Mouse (Mus musculus): ENCODE measurements at regions not wholly inside any gene's neighbourhood (a gene's known extent, or its start where the extent isn't known, plus 50 kb on each side); places are given as distances from the start of the nearest gene placed in this dataset.

- no peak for DNase-seq (ENCODE audit: extremely low spot score in 1 of 2, low spot score in 1 of 2)
Measured at GRCm38 (mm10) chr14:76918091-76918490, 118.5 kb upstream of the Ccdc122 start.

GRCm38 (mm10) chr14:76917139-76917929, 119.2 kb upstream of the Ccdc122 start:
- DNase-seq (ENCODE audit: extremely low spot score in 1 of 2, low spot score in 1 of 2) = no peak

GRCm38 (mm10) chr14:76913850-76914249, 122.7 kb upstream of the Ccdc122 start:
- DNase-seq (ENCODE audit: extremely low spot score in 1 of 2, low spot score in 1 of 2) = no peak

- DNase-seq (ENCODE audit: extremely low spot score in 1 of 2, low spot score in 1 of 2) = no peak
Measured at GRCm38 (mm10) chr14:76912301-76913001, 124.1 kb upstream of the Ccdc122 start.

GRCm38 (mm10) chr14:76911271-76911670, 125.3 kb upstream of the Ccdc122 start:
- no peak for DNase-seq (ENCODE audit: extremely low spot score in 1 of 2, low spot score in 1 of 2)

- no peak for DNase-seq (ENCODE audit: extremely low spot score in 1 of 2, low spot score in 1 of 2)
Measured at GRCm38 (mm10) chr14:76910186-76910585, 126.4 kb upstream of the Ccdc122 start.

GRCm38 (mm10) chr14:76907941-76908340, 128.6 kb upstream of the Ccdc122 start:
- DNase-seq (ENCODE audit: extremely low spot score in 1 of 2, low spot score in 1 of 2) = no peak

- no peak for DNase-seq (ENCODE audit: extremely low spot score in 1 of 2, low spot score in 1 of 2)
Measured at GRCm38 (mm10) chr14:76902962-76903757, 133.4 kb upstream of the Ccdc122 start.

GRCm38 (mm10) chr14:76901490-76901889, 135.1 kb upstream of the Ccdc122 start:
- no peak for DNase-seq (ENCODE audit: extremely low spot score in 1 of 2, low spot score in 1 of 2)

GRCm38 (mm10) chr14:76899331-76899730, 137.2 kb upstream of the Ccdc122 start:
- no peak for DNase-seq (ENCODE audit: extremely low spot score in 1 of 2, low spot score in 1 of 2)

GRCm38 (mm10) chr14:76887708-76888107, 148.9 kb upstream of the Ccdc122 start:
- no peak for DNase-seq (ENCODE audit: extremely low spot score in 1 of 2, low spot score in 1 of 2)

- DNase-seq (ENCODE audit: extremely low spot score in 1 of 2, low spot score in 1 of 2) = no peak
Measured at GRCm38 (mm10) chr14:76887201-76887600, 149.4 kb upstream of the Ccdc122 start.

GRCm38 (mm10) chr14:76883231-76883651, 153.3 kb upstream of the Ccdc122 start:
- no peak for DNase-seq (ENCODE audit: extremely low spot score in 1 of 2, low spot score in 1 of 2)

GRCm38 (mm10) chr14:76882711-76883171, 153.8 kb upstream of the Ccdc122 start:
- DNase-seq (ENCODE audit: extremely low spot score in 1 of 2, low spot score in 1 of 2) = peak in 1 of 2 experiments; percentile 38

- no peak for DNase-seq (ENCODE audit: extremely low spot score in 1 of 2, low spot score in 1 of 2)
Measured at GRCm38 (mm10) chr14:76880851-76881250, 155.7 kb upstream of the Ccdc122 start.

GRCm38 (mm10) chr14:76877306-76877705, 159.3 kb upstream of the Ccdc122 start:
- no peak for DNase-seq (ENCODE audit: extremely low spot score in 1 of 2, low spot score in 1 of 2)

- peak in 1 of 2 experiments; percentile 70 for DNase-seq (ENCODE audit: extremely low spot score in 1 of 2, low spot score in 1 of 2)
Measured at GRCm38 (mm10) chr14:76876015-76876414, 160.6 kb upstream of the Ccdc122 start.

- no peak for DNase-seq (ENCODE audit: extremely low spot score in 1 of 2, low spot score in 1 of 2)
Measured at GRCm38 (mm10) chr14:76875266-76875900, 161.2 kb upstream of the Ccdc122 start.

GRCm38 (mm10) chr14:76874542-76875265, 161.9 kb upstream of the Ccdc122 start:
- DNase-seq (ENCODE audit: extremely low spot score in 1 of 2, low spot score in 1 of 2) = no peak

GRCm38 (mm10) chr14:76873684-76874083, 162.9 kb upstream of the Ccdc122 start:
- no peak for DNase-seq (ENCODE audit: extremely low spot score in 1 of 2, low spot score in 1 of 2)
